Mouse (Mus musculus) liver, embryonic 16.5 days (tissue): ENCODE data around the gene Npas3. TPM values are rescaled to one million over a fixed set of nuclear protein-coding genes. Genes with fewer than 3 reads are reported as not detected.

Experiments used
- ATAC-seq: fragments of 200-750 bp; cut with Nextera tagmentation; 2 replicates; pipeline ENCODE4 v1.8.0; 2017; ENCODE audit warnings: low read depth, mild to moderate bottlenecking, moderate number of reproducible peaks, moderate library complexity
- H3K27ac ChIP-seq: fragments of 300-500 bp; sonication (generic); 2 replicates; pipeline ENCODE4 v1.5.1; 2014; ENCODE audit warnings: mild to moderate bottlenecking, low read length
- H3K27me3 ChIP-seq: fragments of 300-500 bp; sonication (generic); 2 replicates; pipeline ENCODE4 v1.6.1; 2014; ENCODE audit warnings: low read depth, low read length, mixed read lengths; ENCODE audit not compliant: control insufficient read depth, insufficient read depth
- H3K36me3 ChIP-seq: fragments of 300-500 bp; sonication (generic); 2 replicates; pipeline ENCODE4 v1.6.1; 2014; ENCODE audit warnings: mild to moderate bottlenecking; ENCODE audit not compliant: control insufficient read depth, insufficient read depth
- H3K4me1 ChIP-seq: fragments of 300-500 bp; sonication (generic); 2 replicates; pipeline ENCODE4 v1.6.1; 2014; ENCODE audit warnings: low read depth, low read length, mixed read lengths; ENCODE audit not compliant: control insufficient read depth
- H3K4me2 ChIP-seq: fragments of 300-500 bp; sonication (generic); 2 replicates; pipeline ENCODE4 v1.6.1; 2014; ENCODE audit warnings: low read depth, low read length, mixed read lengths
- H3K4me3 ChIP-seq: fragments of 300-500 bp; sonication (generic); 2 replicates; pipeline ENCODE4 v1.5.1; 2014; ENCODE audit warnings: low read depth, mild to moderate bottlenecking, low read length
- H3K9ac ChIP-seq: fragments of 300-500 bp; sonication (generic); 2 replicates; pipeline ENCODE4 v1.6.1; 2014; ENCODE audit warnings: low read depth, low read length
- H3K9me3 ChIP-seq: fragments of 300-500 bp; sonication (generic); replicated peaks from 2 replicates; pipeline ENCODE4 v1.6.1; 2016; ENCODE audit warnings: low read length; ENCODE audit not compliant: control insufficient read depth
- WGBS: fragments of 180-500 bp; shearing (Covaris S2); extraction: QIAGEN DNeasy Blood & Tissue Kit; methylation state at CpG from one replicate; pipeline ENCODE4 v1.1.7; 2014; ENCODE audit not compliant: insufficient replicate concordance; 5-methylcytosine and 5-hydroxymethylcytosine counted together
- polyA plus RNA-seq: library from polyadenylated mRNA; unstranded; fragments of >200 nt; fragmentation: Nextera tagmentation; extraction: Ambion mirVana; gene quantifications from 2 replicates; pipeline ENCODE4 v1.2.1, GENCODE M21; 2015

Npas3 gene
- polyA plus RNA-seq, 1 experiment from 2014 or later: 0.12 TPM

DNA sequence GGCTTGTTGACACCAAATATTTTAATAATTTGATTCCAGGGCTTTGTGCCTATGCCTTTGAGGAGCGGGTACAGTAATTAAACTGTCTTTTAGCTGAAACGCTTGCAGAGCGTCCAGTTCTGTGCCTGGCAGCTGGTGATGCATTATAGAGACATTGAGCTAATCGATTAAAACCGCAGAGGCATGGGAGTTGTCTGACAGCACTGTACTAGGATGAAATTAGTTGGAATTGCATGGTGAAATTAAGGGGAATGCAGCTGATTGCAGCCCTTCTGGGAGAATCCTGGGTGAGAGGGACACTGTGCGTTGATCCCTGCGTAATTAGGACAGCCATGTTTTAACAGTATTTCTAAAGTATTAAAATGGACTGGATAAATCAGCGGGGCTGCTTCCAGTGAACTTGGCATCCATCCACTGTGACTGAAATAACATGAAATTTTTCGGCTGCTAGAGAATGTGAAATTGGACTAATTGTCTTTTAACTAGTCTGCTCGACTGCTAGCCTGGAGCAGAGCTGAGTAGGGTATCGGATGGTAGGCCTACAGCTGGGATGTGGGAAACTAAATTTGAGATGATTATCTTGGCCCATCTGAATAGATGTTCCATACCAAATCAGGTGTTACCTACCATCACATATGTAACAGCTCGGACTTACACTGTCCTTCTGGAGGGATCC is 318.4 kb downstream of the Npas3 start:
- Histone ChIP-seq H3K4me2 (no peak overlapping the region), H3K9ac (no peak overlapping the region), H3K9me3 (no peaks in the 10 kb centered on the region), H3K36me3 (no peaks in the 10 kb centered on the region), H3K4me3 (no peak overlapping the region), H3K27me3 (no peaks in the 10 kb centered on the region), H3K27ac (no peak overlapping the region), H3K4me1 (no peaks in the 10 kb centered on the region)
- ATAC-seq: no peak
- WGBS: 70% methylated on average over 12 of the region's 12 CpGs

DNA sequence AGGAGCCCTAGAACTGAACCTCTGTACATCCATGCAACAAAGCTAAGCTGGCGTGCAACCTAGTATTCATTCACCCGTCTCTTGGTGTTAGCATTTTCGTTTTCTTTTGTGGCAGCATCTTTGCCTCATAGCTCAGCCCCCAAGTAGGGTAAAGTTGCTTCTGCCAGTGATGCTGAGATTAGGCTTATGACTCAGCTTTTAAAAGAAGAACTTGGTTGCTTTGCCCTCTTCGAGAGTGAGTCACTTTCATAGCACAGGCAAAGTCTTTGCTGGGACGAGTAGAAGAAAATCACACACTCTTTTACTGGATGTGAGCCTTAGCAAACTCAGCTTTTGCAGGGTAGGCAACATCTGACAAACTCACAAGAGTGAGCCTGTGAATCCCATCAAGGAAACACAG is 332.7 kb downstream of the Npas3 start:
- 54% methylated on average over 5 of the region's 5 CpGs for WGBS
- H3K36me3 ChIP-seq: no peaks in the 10 kb centered on the region
- no peaks in the 10 kb centered on the region for H3K4me1 ChIP-seq
- no peak overlapping the region for H3K4me3 ChIP-seq
- H3K9ac ChIP-seq: no peak overlapping the region
- ATAC-seq: no peak
- H3K27ac ChIP-seq: no peak overlapping the region
- H3K4me2 ChIP-seq: no peak overlapping the region
- no peaks in the 10 kb centered on the region for H3K9me3 ChIP-seq
- no peaks in the 10 kb centered on the region for H3K27me3 ChIP-seq

DNA sequence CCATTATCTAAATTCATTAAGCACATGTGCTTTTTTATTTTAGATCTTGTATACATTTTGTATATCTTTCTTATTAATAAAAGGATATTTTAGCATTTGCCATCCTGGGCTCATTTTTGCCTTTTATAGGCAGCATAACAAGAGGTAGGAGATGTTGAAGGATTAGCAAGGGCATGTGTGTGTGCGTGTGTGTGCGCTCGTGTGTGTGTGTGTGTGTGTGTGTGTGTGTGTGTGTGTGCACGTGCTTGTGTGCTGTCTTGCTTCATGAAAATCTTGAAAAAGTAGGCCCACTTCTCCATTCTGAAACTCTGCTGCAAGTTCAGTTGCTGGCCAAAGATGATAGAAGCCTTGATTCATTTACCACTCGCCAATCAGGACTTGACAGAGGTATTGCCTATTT is 338.8 kb downstream of the Npas3 start:
- no peaks in the 10 kb centered on the region for H3K27me3 ChIP-seq
- H3K9me3 ChIP-seq: no peaks in the 10 kb centered on the region
- H3K4me3 ChIP-seq: no peak overlapping the region
- 62% methylated on average over 5 of the region's 5 CpGs for WGBS
- H3K36me3 ChIP-seq: no peaks in the 10 kb centered on the region
- ATAC-seq: no peak
- H3K4me1 ChIP-seq: no peaks in the 10 kb centered on the region
- H3K4me2 ChIP-seq: no peak overlapping the region
- H3K9ac ChIP-seq: no peak overlapping the region
- no peak overlapping the region for H3K27ac ChIP-seq

- Histone ChIP-seq H3K27me3 (no peaks in the 10 kb centered on the region), H3K4me2 (no peak overlapping the region), H3K4me1 (no peaks in the 10 kb centered on the region), H3K36me3 (no peaks in the 10 kb centered on the region), H3K9ac (no peak overlapping the region), H3K4me3 (no peak overlapping the region), H3K9me3 (no peaks in the 10 kb centered on the region), H3K27ac (no peak overlapping the region)
- 73% methylated on average over 19 of the region's 19 CpGs for WGBS
- no peak for ATAC-seq
Measured at GRCm38 (mm10) chr12:53587691-53588504, 339.4 kb downstream of the Npas3 start.

GRCm38 (mm10) chr12:53589446-53589961 is 341.0 kb downstream of the Npas3 start:
- Histone ChIP-seq H3K4me2 (no peak overlapping the region), H3K4me1 (no peaks in the 10 kb centered on the region), H3K27me3 (no peaks in the 10 kb centered on the region), H3K27ac (no peak overlapping the region), H3K9me3 (no peaks in the 10 kb centered on the region), H3K36me3 (no peaks in the 10 kb centered on the region), H3K9ac (no peak overlapping the region), H3K4me3 (no peak overlapping the region)
- WGBS: 48% methylated on average over 6 of the region's 6 CpGs
- ATAC-seq: no peak

DNA sequence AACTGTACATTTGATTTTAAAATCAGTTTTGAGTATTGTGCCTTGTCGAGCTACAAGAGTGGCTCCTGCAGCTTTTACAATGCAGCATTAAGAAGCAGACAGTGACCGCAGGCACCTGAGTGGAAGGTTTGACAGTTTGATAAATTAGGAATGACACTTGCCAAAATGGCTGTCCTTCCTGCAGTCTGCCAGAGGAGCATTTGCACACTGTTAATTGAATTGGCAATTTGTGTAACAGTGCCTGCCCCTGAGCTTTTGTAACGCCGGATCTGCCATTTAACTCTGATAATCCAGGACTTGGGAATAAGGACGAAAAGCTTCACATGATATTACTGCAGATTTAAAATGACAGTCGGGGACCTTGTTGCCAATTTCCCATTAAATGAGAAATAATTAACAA is 357.2 kb downstream of the Npas3 start:
- Histone ChIP-seq H3K4me3 (no peak overlapping the region), H3K4me2 (no peak overlapping the region), H3K27me3 (no peaks in the 10 kb centered on the region), H3K9ac (no peak overlapping the region), H3K9me3 (no peaks in the 10 kb centered on the region), H3K27ac (no peak overlapping the region), H3K4me1 (no peaks in the 10 kb centered on the region), H3K36me3 (no peaks in the 10 kb centered on the region)
- WGBS: 70% methylated on average over 6 of the region's 6 CpGs
- no peak for ATAC-seq

DNA sequence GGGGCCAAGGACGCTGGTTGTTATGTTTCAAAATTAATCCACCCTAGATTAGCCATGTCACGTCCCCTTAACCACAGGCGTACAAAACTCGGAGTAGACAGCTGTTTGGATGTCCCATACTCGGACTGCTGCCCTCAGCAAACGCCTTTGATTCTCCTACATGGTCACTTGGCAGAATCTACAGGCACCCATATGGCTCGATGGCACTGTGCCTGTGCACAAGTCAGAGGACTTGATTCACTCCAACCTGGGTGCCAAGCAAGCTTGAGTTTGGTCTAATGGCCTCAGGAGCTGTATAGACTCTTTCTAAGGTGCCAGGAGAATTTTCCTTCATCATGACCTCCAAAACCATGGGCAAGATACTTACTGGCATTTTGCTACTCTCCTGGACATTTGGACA is 363.6 kb downstream of the Npas3 start:
- no peak for ATAC-seq
- H3K27ac ChIP-seq: no peak overlapping the region
- 61% methylated on average over 7 of the region's 7 CpGs for WGBS

DNA sequence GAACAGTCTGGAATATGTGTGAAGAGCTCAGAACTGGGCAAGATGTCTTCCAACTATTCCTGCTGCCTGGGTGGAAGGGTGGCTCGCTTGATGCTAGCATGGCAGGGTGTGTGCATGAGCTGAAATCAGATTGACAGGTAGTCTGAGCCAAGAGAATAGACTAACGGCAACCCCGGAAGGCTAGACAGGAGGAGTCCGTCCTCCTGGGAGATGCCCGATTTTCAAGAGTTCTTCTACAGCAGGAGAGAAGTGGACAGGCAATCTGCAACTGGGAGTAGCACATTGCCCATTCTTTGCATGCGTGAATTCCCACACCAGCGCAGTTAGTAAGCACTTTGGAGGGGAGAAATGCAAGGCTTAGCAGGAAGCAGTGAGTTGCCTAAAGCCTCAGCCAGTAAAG is 372.8 kb downstream of the Npas3 start:
- Histone ChIP-seq H3K27ac (no peak overlapping the region), H3K9me3 (no peaks in the 10 kb centered on the region), H3K27me3 (no peaks in the 10 kb centered on the region), H3K4me2 (no peak overlapping the region), H3K4me3 (no peak overlapping the region), H3K9ac (no peak overlapping the region), H3K36me3 (no peaks in the 10 kb centered on the region), H3K4me1 (no peaks in the 10 kb centered on the region)
- no peak for ATAC-seq
- WGBS: 60% methylated on average over 7 of the region's 7 CpGs

More for the DNA sequence above, 363.6 kb downstream of the Npas3 start:
- Histone ChIP-seq H3K4me2 (no peak overlapping the region), H3K36me3 (no peaks in the 10 kb centered on the region), H3K4me3 (no peak overlapping the region), H3K4me1 (no peaks in the 10 kb centered on the region), H3K9ac (no peak overlapping the region), H3K27me3 (no peaks in the 10 kb centered on the region), H3K9me3 (no peaks in the 10 kb centered on the region)

DNA sequence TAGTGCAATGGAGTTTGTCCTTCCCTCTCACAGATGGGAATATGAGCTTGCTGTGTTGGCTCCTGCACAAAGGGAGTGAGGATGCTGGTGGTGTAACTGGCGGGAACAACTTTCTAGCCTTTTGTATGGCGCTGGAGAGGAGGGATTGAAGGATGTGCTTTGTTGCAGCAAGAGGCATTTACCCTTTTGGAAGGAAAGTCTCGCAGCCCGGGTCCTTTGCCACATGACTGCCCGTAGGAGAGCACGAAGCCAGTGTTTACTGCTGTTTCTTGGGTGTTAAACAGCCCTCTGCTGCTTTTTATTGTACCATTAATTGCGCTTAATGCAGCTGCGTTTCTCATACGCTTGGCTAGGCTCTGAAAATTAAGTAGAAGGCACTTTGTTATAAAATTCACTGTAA is 375.3 kb downstream of the Npas3 start:
- 71% methylated on average over 9 of the region's 9 CpGs for WGBS
- Histone ChIP-seq H3K4me2 (no peak overlapping the region), H3K9ac (no peak overlapping the region)

More for the DNA sequence above, 375.3 kb downstream of the Npas3 start:
- Histone ChIP-seq H3K4me1 (no peaks in the 10 kb centered on the region), H3K27me3 (no peaks in the 10 kb centered on the region), H3K4me3 (no peak overlapping the region), H3K9me3 (no peaks in the 10 kb centered on the region), H3K36me3 (no peaks in the 10 kb centered on the region), H3K27ac (no peak overlapping the region)
- ATAC-seq: no peak
